Mouse (Mus musculus) liver, postnatal 0 days (tissue): Measurements from ENCODE around the gene 4930519G04Rik.

Experiments
- CTCF ChIP-seq: sonication (generic); IDR thresholded peaks from 2 replicates; pipeline ENCODE4 v1.5.1; 2016; ENCODE audit warnings: antibody characterized with exemption, low read depth
- EP300 ChIP-seq: IDR thresholded peaks from 2 replicates; pipeline ENCODE4 v1.6.1; 2016; ENCODE audit warnings: antibody characterized with exemption, low read depth, mild to moderate bottlenecking

- TF ChIP-seq CTCF (no peak), EP300 (no peak)
Observed at GRCm38 (mm10) chr5:114895542-114895941, 42.1 kb downstream of the 4930519G04Rik start.
